Mouse (Mus musculus): ENCODE data around the gene Rft1.

- TF ChIP-seq POLR2A (IDR thresholded peaks at IDR 0.05; ENCODE audit: borderline replicate concordance, extremely low read depth, low read depth, low read length) (no peak), CTCF (IDR thresholded peaks at IDR 0.05; ENCODE audit: insufficient read depth, low read length) (no peak)
Measured at GRCm38 (mm10) chr14:30666061-30666460, 11.9 kb downstream of the Rft1 start.
